Mouse (Mus musculus): ENCODE measurements around the gene Kifc5b. TPM values are rescaled to one million over a fixed set of nuclear protein-coding genes. Genes with fewer than 3 reads are reported as not detected.
"Not testable (repeated sequence)": the region's sequence is repeated elsewhere in the genome, so short reads cannot be mapped to it uniquely, and the experiment has no call there.

The Kifc5b gene
- polyA plus RNA-seq, 1 experiment from 2014 or later = 6.7 TPM

GRCm38 (mm10) chr17:26892635-26893375 is 24.1 kb upstream of the Kifc5b start:
- Histone ChIP-seq H3K27ac (peak overlapping the region; percentile 83), H3K9me3 (no peaks in the 10 kb centered on the region), H3K36me3 (no peaks in the 10 kb centered on the region), H3K27me3 (ENCODE audit: insufficient read depth, poor library complexity, severe bottlenecking) (no peaks in the 10 kb centered on the region), H3K4me1 (peaks cover 60% of the 10 kb centered on the region), H3K4me3 (peak overlapping the region; percentile 36)
- DNase-seq (ENCODE audit: low spot score) = peak; percentile 92
- 34% methylated on average over 16 of the region's 16 CpGs for WGBS

GRCm38 (mm10) chr17:26893492-26893891 is 23.4 kb upstream of the Kifc5b start:
- Histone ChIP-seq H3K27ac (peak overlapping the region; percentile 83), H3K36me3 (no peaks in the 10 kb centered on the region), H3K4me1 (peaks cover 53% of the 10 kb centered on the region), H3K9me3 (no peaks in the 10 kb centered on the region), H3K27me3 (ENCODE audit: insufficient read depth, poor library complexity, severe bottlenecking) (no peaks in the 10 kb centered on the region), H3K4me3 (no peak overlapping the region)
- DNase-seq (ENCODE audit: low spot score) = no peak
- WGBS = 52% methylated on average over 6 of the region's 6 CpGs

- Histone ChIP-seq H3K36me3 (no peaks in the 10 kb centered on the region), H3K4me3 (no peak overlapping the region), H3K27me3 (ENCODE audit: insufficient read depth, poor library complexity, severe bottlenecking) (no peaks in the 10 kb centered on the region), H3K4me1 (peaks cover 51% of the 10 kb centered on the region), H3K27ac (peak overlapping the region; percentile 83), H3K9me3 (no peaks in the 10 kb centered on the region)
- no peak for DNase-seq (ENCODE audit: low spot score)
- 81% methylated on average over 6 of the region's 6 CpGs for WGBS
Observed at GRCm38 (mm10) chr17:26894342-26894741, 22.5 kb upstream of the Kifc5b start.

- no peaks in the 10 kb centered on the region for H3K27me3 ChIP-seq (ENCODE audit: insufficient read depth, poor library complexity, severe bottlenecking)
- H3K4me1 ChIP-seq = peaks cover 51% of the 10 kb centered on the region
- 16% methylated on average over 10 of the region's 10 CpGs for WGBS
- no peaks in the 10 kb centered on the region for H3K36me3 ChIP-seq
- H3K4me3 ChIP-seq = no peak overlapping the region
- no peak overlapping the region for H3K27ac ChIP-seq
- DNase-seq (ENCODE audit: low spot score) = peak; percentile 85
- no peaks in the 10 kb centered on the region for H3K9me3 ChIP-seq
Observed at GRCm38 (mm10) chr17:26895578-26895977, 21.3 kb upstream of the Kifc5b start.

GRCm38 (mm10) chr17:26900916-26901315 is 16.0 kb upstream of the Kifc5b start:
- 82% methylated on average over 6 of the region's 6 CpGs for WGBS
- H3K4me1 ChIP-seq = peaks cover 18% of the 10 kb centered on the region
- no peak overlapping the region for H3K27ac ChIP-seq
- no peak for DNase-seq (ENCODE audit: low spot score)
- no peak overlapping the region for H3K4me3 ChIP-seq
- no peaks in the 10 kb centered on the region for H3K9me3 ChIP-seq
- no peaks in the 10 kb centered on the region for H3K36me3 ChIP-seq
- no peaks in the 10 kb centered on the region for H3K27me3 ChIP-seq (ENCODE audit: insufficient read depth, poor library complexity, severe bottlenecking)

GRCm38 (mm10) chr17:26904320-26904719 is 12.6 kb upstream of the Kifc5b start:
- H3K27me3 ChIP-seq (ENCODE audit: insufficient read depth, poor library complexity, severe bottlenecking) = no peaks in the 10 kb centered on the region
- no peaks in the 10 kb centered on the region; the same call in 1 of the 2 replicates for H3K9me3 ChIP-seq
- DNase-seq (ENCODE audit: low spot score) = no peak
- no peak overlapping the region for H3K4me3 ChIP-seq
- WGBS = 49% methylated on average over 5 of the region's 5 CpGs
- no peaks in the 10 kb centered on the region for H3K4me1 ChIP-seq
- H3K27ac ChIP-seq = no peak overlapping the region
- no peaks in the 10 kb centered on the region for H3K36me3 ChIP-seq

- H3K36me3 ChIP-seq; H3K27me3 ChIP-seq (ENCODE audit: insufficient read depth, poor library complexity, severe bottlenecking); H3K27ac ChIP-seq; H3K4me3 ChIP-seq; DNase-seq (ENCODE audit: low spot score); H3K4me1 ChIP-seq; H3K9me3 ChIP-seq: not testable (repeated sequence)
- WGBS = 87% methylated on average over 15 of the region's 15 CpGs
Observed at GRCm38 (mm10) chr17:26907506-26907905, 9.4 kb upstream of the Kifc5b start.

- Histone ChIP-seq H3K9me3 (no peaks in the 10 kb centered on the region), H3K4me3 (no peak overlapping the region), H3K4me1 (peaks cover 7% of the 10 kb centered on the region; the same call in 1 of the 2 replicates), H3K27ac (no peak overlapping the region), H3K36me3 (no peaks in the 10 kb centered on the region), H3K27me3 (ENCODE audit: insufficient read depth, poor library complexity, severe bottlenecking) (no peaks in the 10 kb centered on the region)
- 53% methylated on average over 1 of the region's 1 CpGs for WGBS
- no peak for DNase-seq (ENCODE audit: low spot score)
Observed at GRCm38 (mm10) chr17:26915248-26915647, 1.6 kb upstream of the Kifc5b start.

- WGBS = under 1% methylated on average over 12 of the region's 12 CpGs
- not testable (repeated sequence) for DNase-seq (ENCODE audit: low spot score)
Observed at GRCm38 (mm10) chr17:26917560-26917959, 669 bp downstream of the Kifc5b start.

GRCm38 (mm10) chr17:26918343-26918742 is 1.5 kb downstream of the Kifc5b start:
- peaks cover 17% of the 10 kb centered on the region for H3K36me3 ChIP-seq
- peaks cover 7% of the 10 kb centered on the region; the same call in 1 of the 2 replicates for H3K4me1 ChIP-seq
- no peak overlapping the region for H3K27ac ChIP-seq
- DNase-seq (ENCODE audit: low spot score) = no peak
- WGBS = 80% methylated on average over 2 of the region's 2 CpGs
- no peaks in the 10 kb centered on the region for H3K27me3 ChIP-seq (ENCODE audit: insufficient read depth, poor library complexity, severe bottlenecking)
- H3K4me3 ChIP-seq = peak overlapping the region; percentile 81
- no peaks in the 10 kb centered on the region for H3K9me3 ChIP-seq

More at GRCm38 (mm10) chr17:26917560-26917959, 669 bp downstream of the Kifc5b start:
- H3K27me3 ChIP-seq (ENCODE audit: insufficient read depth, poor library complexity, severe bottlenecking); H3K4me1 ChIP-seq; H3K9me3 ChIP-seq: not testable (repeated sequence)
- Histone ChIP-seq H3K36me3 (peaks cover 14% of the 10 kb centered on the region), H3K4me3 (peak overlapping the region; percentile 81), H3K27ac (peak overlapping the region; percentile 91)

- peaks cover 27% of the 10 kb centered on the region for H3K36me3 ChIP-seq
- H3K27ac ChIP-seq; H3K4me3 ChIP-seq; H3K9me3 ChIP-seq; DNase-seq (ENCODE audit: low spot score); H3K27me3 ChIP-seq (ENCODE audit: insufficient read depth, poor library complexity, severe bottlenecking); H3K4me1 ChIP-seq: not testable (repeated sequence)
- WGBS = 41% methylated on average over 2 of the region's 2 CpGs
Observed at GRCm38 (mm10) chr17:26919516-26919915, 2.6 kb downstream of the Kifc5b start.

- not testable (repeated sequence) for H3K27ac ChIP-seq; H3K9me3 ChIP-seq; H3K4me1 ChIP-seq; H3K4me3 ChIP-seq; DNase-seq (ENCODE audit: low spot score); H3K27me3 ChIP-seq (ENCODE audit: insufficient read depth, poor library complexity, severe bottlenecking)
- peaks cover 50% of the 10 kb centered on the region for H3K36me3 ChIP-seq
- WGBS = 92% methylated on average over 5 of the region's 6 CpGs
Observed at GRCm38 (mm10) chr17:26922368-26922767, 5.5 kb downstream of the Kifc5b start.

GRCm38 (mm10) chr17:26925414-26925813 is 8.5 kb downstream of the Kifc5b start:
- H3K4me1 ChIP-seq; H3K4me3 ChIP-seq; H3K27me3 ChIP-seq (ENCODE audit: insufficient read depth, poor library complexity, severe bottlenecking); H3K9me3 ChIP-seq; H3K27ac ChIP-seq: not testable (repeated sequence)
- peak; percentile 54 for DNase-seq (ENCODE audit: low spot score)
- WGBS = 94% methylated on average over 9 of the region's 9 CpGs
- H3K36me3 ChIP-seq = peaks cover 78% of the 10 kb centered on the region

- H3K4me3 ChIP-seq; H3K27me3 ChIP-seq (ENCODE audit: insufficient read depth, poor library complexity, severe bottlenecking); H3K9me3 ChIP-seq; H3K27ac ChIP-seq; DNase-seq (ENCODE audit: low spot score): not testable (repeated sequence)
- WGBS = 69% methylated on average over 7 of the region's 7 CpGs
- Histone ChIP-seq H3K36me3 (peaks cover 70% of the 10 kb centered on the region), H3K4me1 (peaks cover 33% of the 10 kb centered on the region)
Observed at GRCm38 (mm10) chr17:26931795-26932194, 14.9 kb downstream of the Kifc5b start.
